Mouse (Mus musculus): ENCODE results near the gene Kif1bp. TPM values are rescaled to one million over a fixed set of nuclear protein-coding genes. Genes with fewer than 3 reads are reported as not detected.

Gene Kif1bp
- polyA plus RNA-seq (2017; shearing (Covaris generic)) = 33.5 TPM

GRCm38 (mm10) chr10:62578338-62579100 is at the start of gene Kif1bp:
Kif1bp (minus strand) TSS chr10:62578457.

GRCm38 (mm10) chr10:62602177-62603040 is 24.2 kb upstream of the Kif1bp start, which contains the start of gene Ddx21:
Ddx21 (minus strand) TSS chr10:62602281.

GRCm38 (mm10) chr10:62527351-62527750 is 50.9 kb downstream of the Kif1bp start, which contains the start of gene Srgn:
Srgn (minus strand) TSS chr10:62527451.

Other genes with a start within 250 kb of the Kif1bp start
- gene Hk1, start 198.5 kb downstream of the Kif1bp start, polyA plus RNA-seq (2017; shearing (Covaris generic)) = 109 TPM
- not detected for gene Hkdc1, start 156.0 kb downstream of the Kif1bp start, polyA plus RNA-seq (2017; shearing (Covaris generic))
- gene 4930507D05Rik, start 129.0 kb downstream of the Kif1bp start, polyA plus RNA-seq (2017; shearing (Covaris generic)) = 0.17 TPM
- 27.3 TPM for gene Supv3l1, start 128.7 kb downstream of the Kif1bp start, polyA plus RNA-seq (2017; shearing (Covaris generic))
- 68.4 TPM for gene Vps26a, start 91.7 kb downstream of the Kif1bp start, polyA plus RNA-seq (2017; shearing (Covaris generic))
- 876 TPM for gene Srgn, start 51.0 kb downstream of the Kif1bp start, polyA plus RNA-seq (2017; shearing (Covaris generic))
- gene Ddx21, start 23.8 kb upstream of the Kif1bp start, polyA plus RNA-seq (2017; shearing (Covaris generic)) = 40.4 TPM
- 150 TPM for gene Ddx50, start 72.8 kb upstream of the Kif1bp start, polyA plus RNA-seq (2017; shearing (Covaris generic))
- gene Stox1, start 147.7 kb upstream of the Kif1bp start, polyA plus RNA-seq (2017; shearing (Covaris generic)) = 1.3 TPM
- 126 TPM for gene Ccar1, start 213.8 kb upstream of the Kif1bp start, polyA plus RNA-seq (2017; shearing (Covaris generic))